Mouse (Mus musculus): ENCODE measurements at regions not wholly inside any gene's neighbourhood (a gene's known extent, or its start where the extent isn't known, plus 50 kb on each side); places are given as distances from the start of the nearest gene placed in this dataset.

GRCm38 (mm10) chr5:126705871-126706270, 535.7 kb upstream of the Tmem132c start:
- no peak for DNase-seq (ENCODE audit: extremely low spot score in 1 of 2, low spot score in 1 of 2)

GRCm38 (mm10) chr5:126706701-126707100, 534.9 kb upstream of the Tmem132c start:
- no peak for DNase-seq (ENCODE audit: extremely low spot score in 1 of 2, low spot score in 1 of 2)

- DNase-seq (ENCODE audit: extremely low spot score in 1 of 2, low spot score in 1 of 2) = peak in 1 of 2 experiments; percentile 30
Observed at GRCm38 (mm10) chr5:126714672-126715071, 526.9 kb upstream of the Tmem132c start.

GRCm38 (mm10) chr5:126718421-126718820, 523.2 kb upstream of the Tmem132c start:
- DNase-seq (ENCODE audit: extremely low spot score in 1 of 2, low spot score in 1 of 2) = no peak

- DNase-seq (ENCODE audit: extremely low spot score in 1 of 2, low spot score in 1 of 2) = no peak
Observed at GRCm38 (mm10) chr5:126721300-126721699, 520.3 kb upstream of the Tmem132c start.

DNA sequence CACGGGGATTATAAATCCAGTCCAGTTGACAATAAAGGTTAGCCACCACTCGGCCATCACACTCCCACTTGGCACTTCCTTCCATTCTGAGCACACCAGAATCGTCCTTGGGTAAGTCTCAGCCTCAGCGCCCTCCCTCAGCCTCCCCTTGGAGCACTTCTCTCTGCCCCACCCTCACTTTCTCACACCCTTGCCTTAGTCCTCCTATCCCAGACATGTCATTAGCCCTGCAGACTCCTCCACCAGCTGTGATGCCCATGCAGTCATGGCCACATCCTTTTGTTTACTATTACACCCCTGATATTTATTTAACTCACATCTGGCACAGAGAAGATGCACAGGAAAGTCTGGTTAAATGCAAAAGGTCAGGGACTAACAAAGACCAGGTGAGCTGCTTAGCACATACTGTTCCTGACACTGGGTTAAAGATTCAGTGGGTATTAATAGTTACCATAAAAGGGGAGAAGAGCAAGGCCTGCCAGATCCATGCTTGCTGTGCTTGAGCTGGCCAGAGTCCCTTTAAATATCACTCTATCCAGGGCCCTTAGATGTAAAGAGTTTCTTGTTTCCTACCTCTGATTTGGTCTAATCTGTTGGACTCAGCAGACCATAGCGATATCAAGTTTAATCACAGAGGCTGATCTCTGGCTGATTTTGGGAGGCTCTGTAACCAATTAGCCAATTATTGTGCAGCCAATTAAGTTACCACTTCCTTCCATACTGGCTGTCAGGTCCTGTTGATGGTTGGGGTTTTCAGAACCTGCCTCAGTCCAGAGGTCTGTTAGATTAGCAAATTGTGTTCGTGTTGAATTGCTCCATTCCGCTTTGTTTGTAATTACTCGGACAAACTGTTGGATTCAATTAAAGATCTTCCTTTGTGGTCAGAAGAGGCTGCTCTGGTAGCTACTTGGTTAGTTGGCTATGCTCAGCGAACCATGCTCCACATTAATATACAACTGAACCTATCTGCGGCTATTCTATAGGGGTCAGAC, 518.0 kb upstream of the Tmem132c start:
- no peak for DNase-seq (ENCODE audit: extremely low spot score in 1 of 2, low spot score in 1 of 2)

DNA sequence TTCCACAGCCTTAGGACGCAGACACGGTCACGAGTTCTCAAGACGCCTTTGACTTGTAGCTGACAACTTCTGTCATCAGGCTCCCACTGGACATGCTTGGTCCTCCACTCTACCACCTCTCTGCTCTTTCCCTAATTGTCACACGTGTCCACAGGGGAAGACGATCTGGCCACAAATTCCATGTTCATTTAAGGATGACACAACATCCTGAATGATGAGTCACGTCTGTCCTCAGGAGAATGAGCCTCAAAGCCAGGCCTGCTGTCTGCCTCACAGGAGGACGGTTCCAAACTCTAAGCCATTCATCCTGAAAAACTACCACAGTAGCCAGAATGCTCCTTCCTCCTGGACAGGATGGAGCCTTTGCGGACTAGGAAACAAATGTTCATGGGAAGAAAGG, 517.3 kb upstream of the Tmem132c start:
- no peak for DNase-seq (ENCODE audit: extremely low spot score in 1 of 2, low spot score in 1 of 2)

- peak; percentile 65 to 93 for DNase-seq (ENCODE audit: extremely low spot score in 1 of 2, low spot score in 1 of 2)
Observed at GRCm38 (mm10) chr5:126733470-126733869, 508.1 kb upstream of the Tmem132c start.

GRCm38 (mm10) chr5:126735733-126736132, 505.9 kb upstream of the Tmem132c start:
- no peak for DNase-seq (ENCODE audit: extremely low spot score in 1 of 2, low spot score in 1 of 2)

GRCm38 (mm10) chr5:126737681-126738080, 503.9 kb upstream of the Tmem132c start:
- no peak for DNase-seq (ENCODE audit: extremely low spot score in 1 of 2, low spot score in 1 of 2)

GRCm38 (mm10) chr5:126740861-126741410, 500.7 kb upstream of the Tmem132c start:
- no peak for DNase-seq (ENCODE audit: extremely low spot score in 1 of 2, low spot score in 1 of 2)

DNA sequence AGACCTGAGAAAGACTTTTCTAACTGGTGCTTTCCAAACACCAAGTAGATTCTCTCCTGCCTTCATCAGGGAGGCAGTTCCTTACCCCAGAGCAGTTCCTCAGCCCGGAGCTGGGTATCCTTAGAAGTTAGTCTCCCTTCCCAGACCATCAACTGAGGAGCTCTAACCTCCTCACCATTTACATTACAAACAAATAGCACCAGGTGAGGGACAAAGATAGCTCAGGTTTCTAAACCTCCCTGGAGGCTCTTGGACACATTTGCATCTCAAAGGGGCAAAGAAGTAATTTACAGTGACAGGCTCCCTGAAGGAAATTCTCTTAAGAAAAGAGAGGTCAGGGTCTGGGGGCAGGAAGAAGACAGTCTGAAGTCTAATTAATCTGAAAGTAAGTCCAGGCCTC, 486.5 kb upstream of the Tmem132c start:
- DNase-seq (ENCODE audit: extremely low spot score in 1 of 2, low spot score in 1 of 2) = no peak

GRCm38 (mm10) chr5:126765037-126765707, 476.4 kb upstream of the Tmem132c start:
- DNase-seq (ENCODE audit: extremely low spot score in 1 of 2, low spot score in 1 of 2) = no peak

- DNase-seq (ENCODE audit: extremely low spot score in 1 of 2, low spot score in 1 of 2) = peak in 1 of 2 experiments; percentile 26
Observed at GRCm38 (mm10) chr5:126769031-126769430, 472.6 kb upstream of the Tmem132c start.

DNA sequence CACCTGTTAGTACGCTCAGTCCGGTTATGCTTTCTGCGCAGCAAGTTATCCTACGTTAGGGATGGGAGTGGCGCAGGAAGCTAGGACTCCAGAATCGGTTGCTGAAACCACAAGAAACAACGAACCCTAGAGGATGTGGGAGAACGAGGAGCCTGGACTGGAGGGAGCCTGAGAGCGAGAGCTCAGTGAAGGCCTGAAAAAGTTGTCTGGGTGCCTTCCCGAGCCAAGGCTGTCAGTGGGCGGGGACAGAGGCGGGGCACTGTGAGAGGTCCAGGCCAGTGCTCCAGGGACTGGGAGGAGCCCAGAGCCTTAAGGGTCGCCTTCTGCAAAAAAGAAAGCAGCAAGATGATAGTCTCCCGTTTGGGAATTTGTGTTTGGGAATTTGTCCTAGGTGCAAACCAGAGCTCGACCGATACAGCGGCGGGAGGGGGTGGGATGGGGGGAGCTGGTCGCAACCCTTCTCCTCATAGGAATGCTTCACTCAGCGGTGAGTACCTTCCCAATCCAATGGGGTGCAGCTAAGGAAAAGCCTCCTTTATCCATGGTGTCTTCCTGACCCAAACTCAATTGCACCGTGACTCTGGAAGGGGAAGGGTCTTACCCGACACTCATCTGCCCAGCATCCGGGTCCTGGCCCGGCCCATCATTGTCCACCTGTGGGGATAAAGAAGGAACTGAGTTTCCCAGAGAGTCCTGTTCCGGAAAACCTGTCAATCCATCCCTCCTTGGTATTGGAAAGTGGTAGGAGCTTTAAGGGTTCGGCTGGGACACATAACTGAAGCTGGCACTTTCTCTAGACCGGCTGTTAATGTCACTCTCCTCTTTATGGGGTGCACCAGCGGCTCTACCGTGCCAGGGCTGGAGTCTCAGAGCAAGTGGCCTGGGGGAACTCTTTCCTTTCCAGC, 453.6 kb upstream of the Tmem132c start:
- peak in 1 of 2 experiments; percentile 33 for DNase-seq (ENCODE audit: extremely low spot score in 1 of 2, low spot score in 1 of 2)

DNA sequence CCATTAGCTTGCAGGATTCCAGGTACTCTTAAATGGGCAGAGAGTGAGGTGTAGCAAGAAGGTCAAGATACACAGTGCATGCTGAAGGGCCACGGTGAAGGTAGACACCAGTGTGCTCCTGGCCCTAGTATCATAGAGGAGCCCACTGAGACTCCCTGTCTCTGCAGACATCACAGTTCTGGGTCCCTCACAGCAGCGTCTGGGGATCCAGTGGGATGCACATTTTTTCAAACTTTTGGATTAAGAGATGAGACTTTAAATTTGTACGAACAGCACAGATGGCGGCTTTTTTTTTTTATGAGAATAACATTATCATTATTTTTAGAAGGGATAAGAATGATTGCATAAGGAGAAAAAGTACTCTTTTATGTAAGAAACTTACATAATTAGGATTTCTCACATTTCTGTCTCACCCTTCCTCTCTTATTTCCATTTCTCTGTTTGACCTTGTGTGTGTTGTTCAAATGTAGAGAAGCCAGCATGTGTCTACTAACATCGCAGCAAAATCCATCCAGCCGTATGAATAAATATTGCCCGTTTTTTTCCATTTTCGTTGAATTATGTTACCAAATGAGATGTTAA, 441.8 kb upstream of the Tmem132c start:
- DNase-seq (ENCODE audit: extremely low spot score in 1 of 2, low spot score in 1 of 2) = peak in 1 of 2 experiments; percentile 44

- no peak for DNase-seq (ENCODE audit: extremely low spot score in 1 of 2, low spot score in 1 of 2)
Observed at GRCm38 (mm10) chr5:126806656-126807055, 435.0 kb upstream of the Tmem132c start.

DNA sequence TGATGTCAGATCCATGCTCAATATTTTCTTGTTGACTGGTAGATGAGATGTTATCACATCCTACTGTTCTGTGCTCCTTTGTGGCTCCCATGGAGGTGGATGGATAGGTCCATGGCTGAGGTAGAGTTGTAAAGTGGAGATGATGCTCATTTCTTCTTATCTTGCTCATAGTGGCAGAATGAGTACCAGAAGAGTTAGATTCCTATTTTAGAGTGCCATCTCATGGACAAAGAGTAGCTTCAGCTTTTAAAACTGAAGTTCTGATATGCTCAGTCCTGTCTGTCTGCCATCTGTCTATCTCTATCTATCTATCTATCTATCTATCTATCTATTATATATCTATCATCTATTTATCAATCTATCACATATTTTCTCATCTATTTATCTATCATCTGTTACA, 425.5 kb upstream of the Tmem132c start:
- no peak for DNase-seq (ENCODE audit: extremely low spot score in 1 of 2, low spot score in 1 of 2)

DNA sequence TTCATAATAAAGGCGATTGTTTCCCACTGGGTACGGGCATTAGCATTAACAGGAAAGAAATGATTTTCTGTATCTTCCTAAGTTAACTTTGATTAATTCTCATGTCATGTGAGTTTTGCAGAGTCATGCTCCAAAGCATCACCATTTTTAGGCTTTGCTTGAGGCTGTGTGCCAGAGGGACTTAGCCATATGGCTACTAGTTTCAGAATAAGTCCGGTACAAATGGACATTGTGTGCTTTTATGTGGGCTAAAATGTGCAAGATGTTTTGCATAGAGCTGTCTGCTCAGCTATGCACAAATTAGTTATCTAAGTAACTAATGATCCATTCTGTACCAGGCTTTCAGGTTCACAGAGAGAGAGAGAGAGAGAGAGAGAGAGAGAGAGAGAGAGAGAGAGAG, 406.2 kb upstream of the Tmem132c start:
- DNase-seq (ENCODE audit: extremely low spot score in 1 of 2, low spot score in 1 of 2) = peak; percentile 34 to 58

DNA sequence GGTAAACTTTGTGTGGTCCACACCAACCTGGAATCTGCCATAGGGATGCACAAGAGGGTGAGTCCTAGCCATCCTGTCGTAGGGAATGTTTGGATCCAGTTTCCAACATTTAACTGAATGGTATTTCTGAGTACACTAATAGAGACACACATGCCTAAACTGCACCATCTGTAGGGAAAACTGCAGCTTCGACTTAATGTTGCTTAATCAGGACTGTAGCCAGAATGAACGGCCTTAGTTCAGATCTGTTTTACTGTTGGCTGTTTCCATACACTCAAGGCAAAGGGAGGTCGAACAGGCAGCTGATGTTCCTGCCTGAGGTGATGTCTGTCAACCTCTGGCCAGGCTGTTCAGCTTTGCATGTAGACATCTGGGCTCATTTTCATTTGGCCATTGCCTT, 399.0 kb upstream of the Tmem132c start:
- DNase-seq (ENCODE audit: extremely low spot score in 1 of 2, low spot score in 1 of 2) = no peak

Measured in frontal cortex, adult 2 months (tissue).